Mouse (Mus musculus) 3T3-L1 (cell line): Measurements from ENCODE around the gene Tmem82.

Source experiments
- DNase-seq: peaks from one replicate; pipeline ENCODE4 v3.0.0-alpha.2; 2015; ENCODE audit warnings: low read depth, low spot score

The Tmem82 gene

DNA sequence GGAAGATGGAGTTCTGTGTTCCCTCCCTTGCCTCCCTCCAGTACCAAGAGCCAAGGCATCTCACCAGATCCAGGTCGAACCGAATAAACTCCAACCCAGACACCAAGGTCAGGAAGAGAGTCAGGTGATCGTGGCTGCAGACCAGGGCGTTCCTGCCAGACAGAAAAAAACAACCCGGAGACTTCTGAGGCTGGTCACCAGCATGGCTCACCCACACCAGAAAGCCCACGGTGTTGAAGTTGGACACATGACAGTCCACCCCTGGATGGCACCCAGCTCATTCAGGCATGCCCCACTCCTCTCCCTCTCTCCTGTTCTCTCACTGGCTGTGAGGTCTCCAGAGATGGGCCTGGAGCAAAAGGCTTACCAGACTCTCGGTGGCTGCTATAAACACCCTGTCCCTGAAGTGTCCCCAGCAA, 22.9 kb upstream of the Tmem82 start:
- DNase-seq, result no peak

DNA sequence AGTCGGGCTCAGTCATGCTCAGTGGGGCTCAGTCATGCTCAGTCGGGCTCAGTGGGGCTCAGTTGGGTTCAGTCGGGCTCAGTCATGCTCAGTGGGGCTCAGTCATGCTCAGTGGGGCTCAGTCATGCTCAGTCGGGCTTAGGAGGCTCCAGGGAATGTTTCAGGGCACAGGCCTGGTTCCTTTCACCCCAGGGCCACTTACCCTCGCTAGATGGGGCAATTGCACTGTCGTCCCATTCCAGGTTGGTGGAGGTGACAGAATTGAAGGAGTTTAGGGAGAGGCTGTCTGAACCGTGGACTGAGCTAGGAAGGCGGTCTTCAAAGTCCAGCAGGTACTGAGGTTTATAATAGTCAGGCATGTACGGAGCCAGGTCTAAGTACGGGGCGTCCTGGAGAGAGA, 21.0 kb upstream of the Tmem82 start:
- no peak for DNase-seq

DNA sequence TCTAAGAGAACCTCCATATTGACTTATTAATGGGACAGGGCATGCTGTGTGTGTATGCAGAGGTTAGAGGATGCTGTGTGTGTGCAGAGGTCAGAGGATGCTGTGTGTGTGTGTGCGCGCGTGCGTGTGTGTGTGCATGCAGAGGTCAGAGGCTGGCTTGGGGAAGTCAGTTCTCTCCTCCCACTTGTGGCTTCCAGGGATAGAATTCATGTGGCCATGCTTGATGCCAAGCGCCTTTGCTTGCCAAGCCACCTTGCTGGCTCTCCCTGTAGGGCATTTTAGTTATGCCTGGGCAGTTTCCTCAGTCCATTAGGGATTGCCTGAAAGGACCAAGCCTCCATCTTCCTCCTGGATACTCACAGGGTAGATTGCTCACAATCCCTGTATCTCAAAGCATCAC, 18.3 kb upstream of the Tmem82 start:
- no peak for DNase-seq

DNA sequence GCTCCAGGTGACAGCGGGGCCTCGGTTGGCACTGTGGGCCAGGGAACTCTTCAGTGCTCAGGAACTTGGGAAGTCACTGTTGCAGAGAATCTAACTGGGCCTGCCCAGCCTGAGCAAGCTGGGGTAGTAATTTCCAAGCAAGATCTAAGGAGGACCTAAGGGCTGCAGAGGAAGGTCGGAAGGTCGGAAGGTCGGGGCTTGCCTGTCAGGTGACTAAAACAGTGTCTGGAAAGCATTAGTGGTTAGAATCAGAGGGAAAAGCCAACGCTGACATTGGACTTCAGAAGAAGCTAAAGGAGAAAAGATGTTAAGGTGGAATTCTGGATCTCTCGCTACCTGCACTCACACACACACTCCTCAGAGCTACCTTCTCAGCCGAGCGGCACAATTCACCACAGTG, 17.6 kb upstream of the Tmem82 start:
- DNase-seq, result no peak

DNA sequence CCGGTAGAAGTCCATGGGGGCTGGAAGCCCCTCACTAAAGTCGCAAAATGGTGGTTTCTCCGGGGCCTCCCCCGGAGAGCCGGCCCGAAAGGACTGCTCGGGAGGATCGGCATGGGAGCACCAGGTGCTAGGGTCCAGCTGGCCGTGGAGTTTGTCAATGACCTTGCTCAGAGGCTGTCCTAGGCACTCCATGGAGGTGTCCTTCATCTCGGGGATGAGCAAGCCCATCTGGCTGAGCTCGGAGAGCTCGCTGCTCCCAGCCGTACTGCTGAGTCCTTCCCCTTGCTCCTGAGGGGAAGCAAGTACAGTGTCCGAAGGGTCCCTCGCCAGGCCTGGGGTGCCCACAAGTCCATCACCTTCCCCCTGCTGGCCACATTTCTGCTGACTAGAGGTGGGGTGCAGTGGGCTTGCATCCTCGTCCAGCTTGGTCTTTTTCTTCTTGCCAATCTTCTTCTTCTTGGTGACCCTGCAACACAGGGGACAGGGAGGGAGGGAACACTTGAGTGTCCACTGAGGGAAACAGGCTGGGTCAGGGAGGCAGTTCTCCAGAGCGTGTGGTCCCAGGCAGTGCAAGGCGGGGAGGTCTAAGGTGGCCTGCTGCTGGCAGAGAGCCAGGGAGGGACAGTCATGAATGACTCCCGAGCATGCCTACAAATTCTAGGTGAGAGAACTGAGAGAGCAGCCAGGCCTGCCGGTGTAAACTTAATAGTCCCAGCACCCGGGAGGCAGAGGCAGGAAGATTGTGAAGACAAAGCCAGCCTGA, 13.9 kb upstream of the Tmem82 start:
- DNase-seq, result no peak

DNA sequence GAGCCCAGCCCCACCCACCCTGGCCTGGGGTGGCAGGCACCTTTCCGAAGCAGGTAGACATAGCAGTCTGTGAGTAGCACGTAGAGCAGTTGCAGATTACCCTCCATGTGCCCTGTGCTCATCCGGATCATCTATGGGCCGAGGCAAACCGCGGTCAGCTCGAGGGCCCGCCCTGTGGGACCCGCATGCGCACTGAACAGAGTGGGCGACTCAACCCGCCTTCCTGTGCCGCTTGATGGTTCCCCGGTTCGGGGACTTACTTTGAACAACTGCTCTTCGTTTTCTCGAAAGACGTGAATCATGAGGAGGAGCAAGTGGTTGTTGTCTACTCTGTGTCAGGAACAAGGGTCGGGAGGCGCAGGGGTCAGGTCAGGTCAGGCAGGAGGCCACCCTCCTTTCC, 12.8 kb upstream of the Tmem82 start:
- DNase-seq, result no peak

DNA sequence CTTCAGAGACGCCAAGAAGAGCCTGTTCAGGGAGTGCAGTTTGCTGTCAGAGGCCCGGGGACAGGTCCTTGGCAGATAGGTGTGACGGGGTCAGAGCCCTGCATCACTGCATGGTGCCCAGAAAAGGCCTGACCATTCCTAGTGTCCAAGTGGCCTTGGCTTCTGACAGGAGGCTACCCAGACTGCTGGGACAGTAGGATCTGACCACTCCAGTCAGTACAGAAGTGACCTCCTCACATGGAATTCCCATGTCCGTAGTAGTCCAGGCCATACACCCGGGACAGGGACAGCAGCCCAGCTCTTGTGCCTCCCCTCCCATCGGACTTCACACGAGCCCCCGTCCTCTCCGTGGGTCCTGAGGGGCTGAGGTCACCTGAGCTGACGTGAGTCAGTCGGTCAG, 11.6 kb upstream of the Tmem82 start:
- no peak for DNase-seq

DNA sequence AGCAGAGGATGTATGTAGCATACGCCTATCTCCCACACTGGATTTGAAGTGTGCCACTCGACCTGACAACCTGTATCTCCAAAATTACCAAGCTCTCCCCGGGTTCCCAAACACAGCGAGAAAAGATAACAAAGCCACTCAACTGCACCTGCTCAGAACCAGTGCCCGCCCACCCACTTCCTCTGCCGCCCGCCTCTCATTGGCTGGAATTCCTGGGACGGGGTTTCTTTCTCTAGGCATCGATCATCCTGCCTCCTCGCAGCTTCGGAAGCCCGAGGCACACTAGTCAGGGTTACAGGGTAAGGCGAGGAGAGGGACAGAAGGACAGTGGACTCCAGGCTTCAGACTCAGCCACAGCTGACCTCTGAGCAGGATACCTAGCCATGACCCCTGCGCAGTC, 10.2 kb upstream of the Tmem82 start:
- no peak for DNase-seq

DNA sequence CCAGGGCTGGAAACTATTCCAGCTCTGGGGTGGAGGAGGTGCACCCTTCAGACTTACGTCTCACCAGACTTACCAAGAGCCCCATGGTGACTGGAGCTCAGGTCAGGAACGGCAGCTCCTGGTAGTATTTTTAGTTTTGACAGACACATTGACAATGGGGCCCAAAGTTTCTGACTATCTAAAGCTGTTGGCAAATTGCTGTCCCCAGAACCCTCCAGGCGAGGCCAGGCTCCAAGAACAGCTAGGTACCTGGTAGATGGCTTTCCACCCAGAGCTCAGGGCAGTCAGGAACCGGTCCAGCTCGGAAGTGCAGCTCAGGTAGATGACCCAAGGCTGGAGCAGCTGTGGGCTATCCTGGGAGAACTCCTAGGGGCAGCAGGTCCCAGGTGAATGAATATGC, 9.1 kb upstream of the Tmem82 start:
- DNase-seq, result no peak

DNA sequence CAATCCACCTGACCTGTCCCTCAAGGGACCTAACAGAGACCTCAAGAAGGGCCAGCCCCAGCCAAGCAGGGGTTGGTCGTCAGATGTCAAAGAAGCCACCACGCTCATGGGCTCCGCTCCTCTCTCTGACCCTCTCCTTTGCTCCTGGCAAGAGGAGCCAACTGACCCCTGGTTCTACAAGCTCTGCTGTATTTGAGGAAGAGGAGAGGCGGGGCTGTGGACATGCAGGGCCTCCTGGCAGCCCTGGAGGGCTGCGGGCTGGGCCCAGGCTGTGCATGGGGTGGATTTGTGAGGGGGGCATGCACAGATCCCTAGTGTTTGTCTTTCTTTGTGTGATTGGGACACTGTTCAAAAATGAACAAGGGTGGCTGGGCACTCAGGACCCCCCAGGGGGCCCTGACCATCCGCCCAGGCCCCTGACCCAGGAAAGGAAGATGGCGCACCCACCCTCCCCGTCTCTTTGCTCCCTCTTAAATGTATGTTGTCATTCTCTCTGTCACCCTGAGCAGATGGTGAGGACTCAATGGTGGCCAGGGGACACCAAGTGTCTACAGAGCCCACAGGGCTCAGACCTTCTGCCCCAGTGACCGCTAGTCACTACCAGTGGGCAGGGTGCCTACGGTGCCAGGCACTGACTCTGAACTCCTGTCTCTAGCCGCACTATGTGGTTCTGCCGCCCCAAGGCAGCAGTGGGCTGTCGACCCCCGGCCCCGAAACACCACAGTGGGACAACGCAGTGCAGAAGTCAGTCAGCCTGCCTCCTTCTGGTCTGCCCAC, 7.5 kb upstream of the Tmem82 start:
- DNase-seq, result no peak

DNA sequence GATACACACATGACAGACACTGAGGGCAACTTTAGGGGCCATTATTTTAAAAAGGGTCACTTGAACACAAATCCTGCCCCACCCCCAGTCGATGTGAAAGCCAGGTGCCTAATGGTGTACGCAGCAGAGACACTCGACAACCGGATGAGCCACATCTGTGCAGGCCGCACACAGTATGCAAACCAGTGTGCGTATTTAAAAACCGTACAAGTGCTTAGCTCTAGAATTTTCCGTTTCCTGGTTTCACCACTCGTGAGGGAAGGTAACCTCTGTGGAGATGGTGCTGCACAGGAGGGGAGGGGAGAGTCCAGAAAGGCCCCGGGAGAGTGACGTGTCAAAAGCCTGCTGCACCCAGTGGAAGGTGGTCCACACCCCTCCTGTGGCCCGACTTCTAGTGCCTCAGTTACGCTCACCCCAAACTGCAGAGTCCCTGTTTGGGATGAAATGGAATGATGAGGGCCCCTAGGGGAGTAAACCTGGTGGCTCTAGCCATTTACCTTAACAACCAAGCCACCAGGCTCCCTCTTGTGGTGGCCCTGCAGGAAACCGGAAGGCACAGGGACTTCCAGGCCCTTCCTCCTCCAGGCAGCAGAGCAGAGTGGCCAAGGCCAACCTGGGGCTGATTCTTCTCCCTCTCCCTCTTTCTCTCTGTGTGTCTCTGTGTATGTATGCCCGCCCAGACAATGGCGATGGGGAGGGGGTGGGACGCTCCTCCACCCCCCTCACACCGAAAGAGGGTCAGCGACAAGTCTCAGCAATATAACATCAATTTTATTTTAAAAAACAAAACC, 6.7 kb upstream of the Tmem82 start:
- DNase-seq, result peak; percentile 69

DNA sequence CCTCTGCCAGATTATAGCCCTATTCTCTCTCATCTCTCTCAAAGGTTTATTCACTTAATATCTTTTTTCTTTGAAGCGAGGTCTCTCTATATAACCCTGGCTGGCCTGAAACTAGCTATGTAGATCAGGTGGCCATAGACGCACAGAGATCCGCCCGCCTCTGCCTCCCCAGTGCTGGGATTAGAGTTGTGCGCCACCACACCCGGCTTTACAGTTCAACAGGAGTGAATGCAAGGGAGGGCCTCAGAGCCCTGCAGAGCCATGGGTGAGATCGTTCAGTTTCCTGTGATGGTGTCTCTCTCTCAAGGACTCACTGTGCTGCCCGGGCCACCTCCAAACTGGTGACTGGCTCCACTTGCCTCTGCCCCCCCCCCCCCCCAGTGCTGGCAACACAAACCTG, 5.7 kb upstream of the Tmem82 start:
- no peak for DNase-seq

DNA sequence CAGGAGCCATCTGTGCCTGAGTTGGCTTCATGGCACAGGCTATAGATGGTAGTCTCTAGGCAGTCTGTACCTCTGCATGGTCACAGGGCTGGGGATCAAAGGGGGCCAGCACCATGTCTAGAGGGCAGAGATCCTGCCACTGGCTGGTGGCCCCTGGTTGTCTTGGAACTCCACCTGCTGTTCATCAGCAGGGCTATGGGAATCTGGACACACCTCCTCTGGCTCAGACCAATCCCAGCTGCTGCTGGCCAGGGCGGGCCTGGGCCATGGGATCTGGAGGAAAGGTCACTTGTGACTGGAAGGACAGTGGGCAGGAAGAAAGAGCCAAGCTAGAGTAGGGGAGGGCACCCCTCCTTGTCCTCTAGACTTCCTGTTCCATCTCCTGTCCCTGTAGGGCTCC, 5.2 kb upstream of the Tmem82 start, which contains the start of gene Slc25a34:
Slc25a34 (minus strand) TSS at position 156 of the 400 bp plus-strand sequence.
- DNase-seq, result peak; percentile 35

DNA sequence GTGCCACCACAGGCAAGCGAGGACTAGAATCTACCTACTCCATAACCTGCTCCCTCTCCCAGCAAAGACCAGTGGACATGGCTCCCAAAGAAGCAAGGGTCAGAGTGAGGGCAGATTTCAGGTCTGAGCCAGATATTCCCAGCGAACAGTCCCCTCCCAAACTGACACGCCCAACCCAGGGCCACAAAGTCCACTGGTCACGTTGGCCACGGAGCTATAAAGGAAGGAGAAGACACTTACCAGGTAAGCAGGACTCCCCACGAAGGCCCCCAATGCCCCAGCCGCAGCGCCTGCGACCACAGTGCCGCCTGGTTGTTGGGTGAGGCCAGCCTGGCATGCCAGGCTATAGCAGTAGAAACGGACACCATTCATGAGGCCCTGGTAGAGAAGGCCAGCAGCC, 4.6 kb upstream of the Tmem82 start:
- no peak for DNase-seq

DNA sequence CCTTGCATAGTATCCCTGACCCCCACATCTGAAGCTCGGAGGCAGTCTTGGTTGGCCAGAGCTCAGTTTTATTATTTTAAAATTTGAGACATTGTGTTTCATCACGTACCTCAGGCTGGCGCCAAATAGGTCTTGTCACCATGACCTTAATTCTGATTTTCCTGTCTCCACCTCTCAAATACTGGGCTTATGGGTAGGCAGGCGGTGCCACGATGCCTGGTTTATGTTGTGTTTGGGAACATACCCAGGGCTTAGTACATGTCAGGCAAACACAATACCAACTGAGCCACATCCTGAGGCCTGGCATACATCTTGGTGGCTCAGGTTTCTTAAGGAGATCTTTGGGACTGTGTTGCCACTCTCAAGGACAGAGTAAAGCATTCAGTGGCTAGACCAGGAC, 4.1 kb upstream of the Tmem82 start:
- DNase-seq, result no peak

DNA sequence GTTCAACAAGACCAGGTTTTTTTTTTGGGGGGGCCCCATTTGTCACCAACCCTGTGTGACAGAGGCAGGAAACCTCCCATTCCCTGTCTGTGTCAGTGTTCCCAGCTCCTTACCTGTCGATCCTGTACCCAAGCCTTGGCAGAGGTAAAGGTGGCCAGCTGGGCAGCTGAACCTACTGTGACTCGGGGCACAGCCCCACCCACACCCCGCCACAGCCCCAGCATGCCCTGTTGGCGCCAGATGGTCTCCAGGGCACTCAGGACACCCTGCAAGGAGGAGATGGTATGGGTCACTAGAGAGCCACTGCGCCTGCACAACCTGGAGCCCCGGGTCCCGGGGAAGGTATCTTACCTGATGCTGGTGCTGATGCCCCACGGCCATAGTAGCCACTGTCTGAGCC, 3.7 kb upstream of the Tmem82 start:
- DNase-seq, result no peak

DNA sequence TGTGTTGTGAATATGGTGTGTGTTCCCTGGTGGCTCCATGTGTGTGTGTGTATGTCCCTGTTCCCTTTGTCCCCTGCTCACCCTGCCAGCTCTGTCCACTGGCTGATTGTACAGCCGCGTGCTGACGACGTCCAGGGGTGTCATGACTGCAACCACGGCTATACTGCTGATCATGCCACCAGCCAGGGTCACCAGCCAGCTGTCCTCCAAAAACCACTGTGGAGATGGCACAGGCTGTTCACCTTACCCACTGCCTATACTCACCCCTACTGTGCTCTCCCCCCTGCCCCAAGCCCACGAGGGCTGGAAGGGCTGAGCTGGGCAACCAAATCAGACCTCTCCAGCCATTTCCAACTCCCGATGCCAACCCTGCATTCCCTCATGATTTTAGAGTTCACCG, 2.9 kb upstream of the Tmem82 start:
- DNase-seq, result no peak

DNA sequence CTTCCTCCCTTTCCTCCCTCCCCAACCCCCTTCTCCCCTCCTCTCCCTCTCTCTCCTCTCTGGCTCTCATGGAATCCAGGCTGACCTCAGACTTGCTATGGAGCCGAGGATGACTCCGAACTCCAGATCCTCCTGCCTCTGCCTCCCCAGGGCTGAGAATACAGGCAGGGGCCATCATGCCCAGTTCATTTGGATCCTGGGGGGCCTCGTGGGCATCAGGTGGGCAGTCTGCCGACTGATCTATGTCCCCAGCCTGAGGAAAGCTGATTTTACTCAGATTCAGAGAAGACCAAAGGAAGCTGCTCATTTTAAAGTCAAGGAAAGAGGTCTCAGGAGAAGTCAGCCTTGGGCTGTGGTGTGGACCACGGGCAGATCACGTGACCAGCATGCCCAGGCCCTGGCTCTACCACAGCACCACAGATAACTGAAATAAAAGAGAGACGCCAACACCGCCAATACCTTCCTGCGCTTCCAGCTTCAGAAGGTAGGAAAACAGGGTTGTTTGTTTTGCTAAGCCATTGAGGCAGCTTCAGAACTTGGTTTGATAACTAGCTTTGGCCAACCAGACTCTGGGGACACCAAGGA, 958 bp upstream of the Tmem82 start:
- no peak for DNase-seq

DNA sequence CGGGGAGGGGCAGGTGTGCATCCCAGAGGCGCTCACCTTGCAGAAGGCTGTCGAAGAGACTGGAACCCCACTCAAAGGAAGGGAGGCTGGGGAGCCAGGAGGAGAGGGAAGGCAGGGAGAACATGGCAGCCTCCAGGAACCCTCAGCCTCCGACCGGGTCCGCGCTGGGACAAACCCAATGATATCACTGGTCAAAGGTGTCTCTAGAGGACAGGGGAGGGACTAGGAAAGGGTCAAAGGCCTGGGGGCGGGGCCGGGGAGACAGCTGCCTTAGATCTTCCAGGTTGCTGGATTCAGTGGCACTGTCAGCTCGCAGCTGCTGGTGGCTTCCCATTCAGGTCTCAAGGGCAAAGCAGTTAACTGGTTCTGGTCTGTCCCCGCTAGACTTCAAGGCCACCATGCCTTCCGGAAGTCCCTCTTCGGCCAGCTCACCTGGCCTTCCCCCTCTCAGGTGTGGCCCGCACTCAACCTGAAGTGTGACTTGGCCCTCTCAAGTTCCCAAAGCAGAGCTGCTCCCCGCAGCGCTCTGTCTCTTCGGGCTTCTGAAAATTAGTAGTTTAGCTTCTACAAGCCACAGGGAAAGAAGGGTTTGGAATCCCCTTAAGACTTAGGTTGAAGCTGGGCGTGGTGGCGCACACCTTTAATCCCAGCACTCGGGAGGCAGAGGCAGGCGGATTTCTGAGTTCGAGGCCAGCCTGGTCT, 419 bp downstream of the Tmem82 start:
- no peak for DNase-seq

DNA sequence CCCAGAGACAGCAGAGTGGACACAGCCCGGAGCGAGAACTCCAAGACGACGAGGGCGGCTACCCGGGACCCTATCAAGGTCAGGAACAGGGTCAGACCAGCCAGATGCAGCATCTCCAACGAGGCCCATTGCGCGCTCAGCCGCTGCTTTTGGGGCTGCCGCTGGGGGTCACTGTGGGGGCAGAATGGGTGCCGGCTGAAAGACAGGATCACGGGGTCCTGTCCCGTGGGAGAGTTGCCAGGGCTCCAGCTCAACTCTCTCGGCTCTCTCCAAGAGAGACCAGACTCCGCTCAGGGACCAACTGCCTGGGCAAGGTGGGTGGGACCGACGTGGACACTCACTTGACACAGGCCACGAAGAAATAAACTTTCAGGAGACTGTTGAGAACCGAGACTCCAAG, 1.1 kb downstream of the Tmem82 start:
- no peak for DNase-seq

DNA sequence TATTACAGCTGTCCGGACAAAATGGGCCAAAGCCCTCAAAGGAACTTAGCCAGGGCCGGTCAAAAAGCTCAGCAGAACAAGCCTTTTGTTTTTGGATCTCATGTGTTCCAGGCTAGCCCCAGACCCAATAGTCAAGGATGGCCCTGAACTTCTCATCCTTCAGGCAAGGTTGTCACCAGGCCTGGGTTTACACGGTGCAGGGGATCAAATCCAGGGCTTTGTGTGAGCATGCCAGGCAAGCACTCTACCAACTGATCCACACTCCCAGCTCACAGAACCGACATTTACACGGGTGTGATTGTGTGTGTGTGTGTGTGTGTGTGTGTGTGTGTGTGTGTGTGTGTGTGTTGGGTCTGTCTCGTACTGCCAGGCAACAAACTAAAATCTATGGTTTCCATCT, 1.6 kb downstream of the Tmem82 start:
- no peak for DNase-seq
